Mouse (Mus musculus) gastrocnemius, postnatal 10 days (tissue): ENCODE measurements around the gene Akt3. TPM values are rescaled to one million over a fixed set of nuclear protein-coding genes. Genes with fewer than 3 reads are reported as not detected.

Source experiments
- DNase-seq: peaks from one replicate; pipeline ENCODE4 v3.0.0; 2021; ENCODE audit warnings: mixed read lengths
- total RNA-seq, 2 experiments: library from RNA; stranded (reverse); gene quantifications; 2 replicates each; pipeline ENCODE4 v1.2.3; 2021

Akt3 gene
- total RNA-seq, 2 experiments from 2014 or later = 19.2 to 24.3 TPM

DNA sequence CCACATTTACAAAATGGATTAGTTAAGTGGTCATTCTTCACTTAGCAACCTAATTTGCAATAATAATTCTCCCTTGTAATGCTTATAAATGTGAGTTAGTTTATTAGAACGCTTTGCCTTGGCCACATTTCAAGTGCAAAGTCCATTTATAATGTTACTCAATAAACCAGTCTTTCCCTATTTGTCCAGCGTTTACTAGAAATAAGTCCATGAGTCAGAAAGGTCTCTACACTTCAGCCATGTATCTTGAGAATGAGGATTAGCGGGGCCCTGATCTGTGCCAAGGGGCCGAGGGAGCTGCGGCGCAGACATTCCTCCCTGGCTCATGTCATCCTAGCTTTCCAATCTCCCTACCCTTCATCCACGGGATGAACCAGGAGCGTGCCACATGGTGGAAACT is 275.3 kb downstream of the Akt3 start:
- no peak for DNase-seq

DNA sequence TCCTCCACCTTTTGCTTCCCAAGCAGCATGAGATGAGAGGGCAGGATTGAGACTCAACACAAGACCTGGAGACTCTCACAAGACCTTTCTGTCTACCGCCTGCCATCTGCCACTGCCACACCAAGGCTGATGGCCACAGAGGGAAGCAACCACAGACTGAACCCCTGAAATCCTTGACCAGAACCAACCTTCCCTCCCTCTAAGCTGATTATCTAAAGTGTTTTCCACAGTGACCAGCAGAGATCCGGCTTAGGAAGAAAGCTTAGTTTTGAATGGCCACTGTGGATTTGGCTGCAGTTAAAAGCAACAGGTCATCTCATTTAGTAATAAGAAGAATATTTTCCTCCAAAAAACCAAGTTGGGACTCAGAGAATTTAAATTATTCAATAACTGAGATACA is 276.5 kb downstream of the Akt3 start:
- DNase-seq = no peak

DNA sequence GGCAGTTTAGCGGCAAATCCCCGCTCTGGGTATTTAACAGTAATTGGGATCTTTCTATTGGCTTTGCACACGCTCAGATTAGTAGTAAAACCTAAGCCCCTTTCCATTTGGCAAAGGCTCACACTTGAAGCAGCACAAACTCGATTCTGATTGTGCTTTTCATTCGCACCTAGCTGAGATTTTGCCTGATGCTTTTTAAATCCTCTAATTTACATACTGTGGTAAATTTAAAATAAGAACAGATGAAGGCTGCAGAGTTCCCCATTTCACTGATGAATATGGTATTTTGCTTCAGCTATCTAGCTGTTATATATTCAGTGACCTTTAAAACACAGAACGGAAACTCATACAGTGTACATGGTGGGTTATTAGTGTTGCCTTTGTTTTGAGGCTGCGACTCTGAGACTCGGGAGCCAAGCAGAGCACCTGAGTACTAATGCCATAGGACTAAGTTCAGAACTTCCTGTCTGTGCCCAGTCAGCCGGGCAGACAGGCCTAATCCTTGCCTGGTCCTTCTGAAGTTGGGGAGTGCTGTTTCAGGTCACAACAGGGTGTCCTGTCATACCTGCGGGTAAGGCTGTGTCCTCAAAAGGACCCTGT is 277.1 kb downstream of the Akt3 start:
- no peak for DNase-seq

DNA sequence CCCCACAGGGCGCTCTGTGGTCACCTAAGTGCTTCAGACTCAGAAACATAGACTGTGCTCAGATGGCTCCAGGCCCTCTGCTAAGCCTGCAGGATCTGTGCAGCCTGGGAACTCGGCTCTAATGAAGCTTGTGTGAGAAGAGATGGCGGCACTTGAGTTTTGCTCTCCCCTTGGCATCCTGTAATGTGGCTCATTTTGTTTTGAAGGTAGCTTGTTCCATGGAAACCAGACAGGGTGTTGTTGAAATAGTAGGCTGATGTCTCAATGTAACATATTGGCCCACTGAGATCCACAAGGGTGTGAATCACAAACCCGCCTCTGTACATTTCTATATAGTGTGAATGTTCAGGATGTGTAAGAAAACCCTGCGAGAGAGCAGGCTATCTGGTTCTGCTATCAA is 277.9 kb downstream of the Akt3 start:
- DNase-seq = no peak

DNA sequence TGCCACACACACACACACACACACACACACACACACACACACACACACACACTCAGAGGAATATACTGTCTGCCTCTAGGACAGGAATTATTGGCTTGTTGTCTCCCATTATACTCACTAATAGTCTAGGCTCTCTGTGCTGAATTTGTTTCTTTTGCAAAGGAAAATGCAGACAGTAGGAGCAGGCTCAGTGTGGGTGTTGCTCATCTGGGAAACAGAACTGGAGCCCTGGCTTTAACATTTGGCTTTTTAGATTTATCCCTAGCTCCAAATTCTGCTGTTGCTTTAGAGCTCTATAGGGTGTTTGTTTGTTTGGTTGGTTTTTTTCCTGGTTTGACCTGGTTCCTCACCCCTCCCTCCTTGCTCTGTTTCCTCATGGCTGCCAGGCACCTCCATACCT is 278.8 kb downstream of the Akt3 start:
- no peak for DNase-seq

DNA sequence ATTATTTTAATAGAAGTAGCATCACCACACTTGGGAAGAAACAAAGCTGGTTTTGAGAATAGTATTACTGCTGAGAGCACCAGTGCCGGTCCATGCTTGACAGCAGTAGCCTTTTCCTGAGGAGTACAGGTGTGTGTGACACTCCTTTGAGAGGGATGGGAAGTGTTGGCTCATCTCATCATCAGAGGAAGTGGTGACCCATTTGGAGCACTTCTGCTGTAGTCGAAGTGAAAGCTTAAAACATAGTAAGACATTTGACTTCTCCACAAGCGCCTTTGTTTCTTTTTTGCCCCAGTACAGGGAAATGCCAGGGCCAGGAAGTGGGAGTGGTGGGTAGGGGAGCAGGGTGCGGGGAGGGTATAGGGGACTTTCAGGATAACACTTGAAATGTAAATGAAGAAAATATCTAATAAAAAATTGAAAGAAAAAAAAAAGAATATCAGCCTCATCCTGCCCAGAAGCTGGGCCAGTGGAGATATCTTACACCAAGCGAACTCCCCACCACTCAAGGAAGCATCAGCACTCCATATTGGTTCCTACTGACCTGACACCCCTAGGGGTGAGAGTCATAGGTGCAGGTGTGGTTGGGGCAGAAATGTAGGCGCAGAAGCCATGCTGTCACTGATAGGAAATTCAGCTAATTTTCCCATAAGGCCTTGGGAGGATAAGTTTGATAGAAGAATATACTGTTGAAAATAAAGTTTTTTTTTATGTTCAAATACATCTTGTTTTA is 284.5 kb downstream of the Akt3 start:
- no peak for DNase-seq

DNA sequence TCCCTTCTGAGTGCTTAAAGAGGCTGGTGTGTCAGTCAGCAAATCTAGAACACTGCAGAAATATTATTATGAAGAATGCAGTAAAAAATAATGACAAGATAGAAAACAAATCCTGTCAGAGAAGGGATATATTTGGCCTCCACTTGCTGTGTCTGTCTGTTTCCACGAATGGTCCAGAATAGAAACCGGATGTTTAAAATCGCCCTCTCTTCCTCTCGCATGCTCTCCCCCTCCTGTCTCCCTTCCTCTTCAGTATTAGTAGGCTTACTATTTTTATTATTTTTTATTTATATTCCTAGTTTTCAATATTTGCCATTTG is 286.6 kb downstream of the Akt3 start:
- no peak for DNase-seq

DNA sequence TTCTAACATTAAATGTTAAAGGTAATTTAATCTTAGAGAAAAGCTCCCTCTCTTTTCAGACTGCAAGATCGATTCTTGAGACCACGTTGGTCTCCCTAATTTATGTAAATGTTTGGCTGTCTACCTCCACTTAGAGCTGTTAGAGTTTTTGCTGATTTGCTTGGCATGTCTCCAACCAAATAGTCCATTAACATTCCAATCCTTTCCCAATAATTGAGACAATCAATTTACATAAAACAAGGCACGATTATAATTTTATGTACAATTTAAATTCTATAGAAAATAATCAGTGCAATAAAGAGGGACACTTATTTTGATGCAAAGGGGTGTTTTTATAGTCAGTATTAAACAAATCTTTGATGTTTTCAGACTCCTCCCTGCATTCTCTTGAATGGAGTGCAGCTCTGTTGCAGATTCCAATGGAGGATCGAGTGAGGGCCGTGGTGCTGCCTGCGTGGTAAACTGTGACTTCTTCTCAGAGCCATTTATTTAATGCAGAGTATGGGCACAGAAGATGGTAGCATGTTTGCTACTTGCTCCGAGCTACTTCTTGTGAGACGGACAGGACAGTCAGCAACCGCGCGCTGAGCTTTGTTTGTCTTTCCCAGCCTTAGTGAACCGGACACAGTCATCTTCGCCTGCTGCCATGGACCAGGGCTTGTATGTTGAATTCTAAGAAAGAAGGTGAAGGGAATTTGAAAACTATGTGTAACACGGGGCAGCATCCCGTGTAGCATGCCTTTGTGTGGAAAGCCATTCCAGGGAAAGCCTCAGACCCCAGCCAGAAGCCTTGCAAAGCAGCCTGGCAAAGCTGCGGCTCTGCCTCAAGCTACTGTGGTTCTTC is 287.1 kb downstream of the Akt3 start:
- DNase-seq = no peak

Other genes with a start within 250 kb of the Akt3 start
- gene Zbtb18, start 184.1 kb upstream of the Akt3 start, total RNA-seq = 10 to 100 TPM; 84.3 to 88.7 TPM